Mouse (Mus musculus) myocyte (in vitro differentiated cells): ENCODE results near the gene Zfhx3.

Source experiments
- E2F4 ChIP-seq: IDR thresholded peaks from one replicate; pipeline ENCODE4 v1.6.1; 2011; ENCODE audit warnings: mild to moderate bottlenecking, control low read depth, moderate library complexity; ENCODE audit not compliant: insufficient read depth
- MAX ChIP-seq: IDR thresholded peaks from one replicate; pipeline ENCODE4 v1.6.1; 2011; ENCODE audit warnings: low read depth, mild to moderate bottlenecking, control low read depth
- POLR2A ChIP-seq: IDR thresholded peaks from one replicate; pipeline ENCODE4 v1.6.1; 2011; ENCODE audit warnings: low read depth, mild to moderate bottlenecking, control low read depth, moderate library complexity; ENCODE audit not compliant: insufficient read length
- POLR2AphosphoS2 ChIP-seq: IDR thresholded peaks from one replicate; pipeline ENCODE4 v1.6.1; 2011; ENCODE audit warnings: low read depth, control low read depth; ENCODE audit not compliant: insufficient read length
- SRF ChIP-seq: IDR thresholded peaks from one replicate; pipeline ENCODE4 v1.6.1; 2011; ENCODE audit warnings: low read depth; ENCODE audit not compliant: control insufficient read depth, insufficient read length
- TCF12 ChIP-seq: IDR thresholded peaks from one replicate; pipeline ENCODE4 v1.6.1; 2011; ENCODE audit warnings: mild to moderate bottlenecking, control low read depth; ENCODE audit not compliant: poor library complexity, insufficient read depth, severe bottlenecking
- USF1 ChIP-seq: IDR thresholded peaks from one replicate; pipeline ENCODE4 v1.6.1; 2011; ENCODE audit warnings: low read depth, mild to moderate bottlenecking, control low read depth, moderate library complexity

GRCm38 (mm10) chr8:108578388-108578787, 635.9 kb downstream of the Zfhx3 start:
- no peak for TF ChIP-seq TCF12
- no peak for TF ChIP-seq MAX
- no peak for TF ChIP-seq E2F4
- TF ChIP-seq POLR2A = no peak
- no peak for TF ChIP-seq USF1
- no peak for TF ChIP-seq POLR2AphosphoS2
- no peak for TF ChIP-seq SRF
